Mouse (Mus musculus) CH12.LX (cell line): ENCODE data around the gene Cwc27.

Experiments used
- CHD2 ChIP-seq: IDR thresholded peaks from 2 replicates; pipeline ENCODE4 v1.6.1; 2011; ENCODE audit warnings: low read length, improper control_type of control experiment
- CTCF ChIP-seq, 2 experiments: IDR thresholded peaks in 1 of 2; conservative IDR thresholded peaks in 1 of 2; 2 replicates each; pipeline ENCODE4 v1.5.1; 2011 to 2012; ENCODE audit warnings: low read depth in 2 of 2, low read length in 2 of 2, improper control_type of control experiment in 1 of 2, inconsistent platforms in 1 of 2, mild to moderate bottlenecking in 1 of 2, moderate library complexity in 1 of 2
- JUN ChIP-seq: IDR thresholded peaks from 2 replicates; pipeline ENCODE4 v1.6.1; 2011; ENCODE audit warnings: low read depth, mild to moderate bottlenecking, low read length, improper control_type of control experiment, moderate library complexity; ENCODE audit not compliant: insufficient read depth
- MAFK ChIP-seq: IDR thresholded peaks from 2 replicates; pipeline ENCODE4 v1.6.1; 2011; ENCODE audit warnings: low read length, improper control_type of control experiment; ENCODE audit not compliant: insufficient replicate concordance
- MAX ChIP-seq: IDR thresholded peaks from 2 replicates; pipeline ENCODE4 v1.6.1; 2011; ENCODE audit warnings: low read length, improper control_type of control experiment
- MYC ChIP-seq: IDR thresholded peaks from 2 replicates; pipeline ENCODE4 v1.6.1; 2011; ENCODE audit warnings: low read depth, mild to moderate bottlenecking, improper control_type of control experiment, low read length
- POLR2A ChIP-seq: IDR thresholded peaks from 2 replicates; pipeline ENCODE4 v1.6.1; 2011; ENCODE audit warnings: low read depth, mild to moderate bottlenecking, improper control_type of control experiment, low read length
- USF1 ChIP-seq: IDR thresholded peaks from 2 replicates; pipeline ENCODE4 v1.6.1; 2014; ENCODE audit warnings: low read depth, mild to moderate bottlenecking, inconsistent platforms, low read length, improper control_type of control experiment
- USF2 ChIP-seq: conservative IDR thresholded peaks from 2 replicates; pipeline ENCODE4 v1.6.1; 2011; ENCODE audit warnings: low read depth, low read length, improper control_type of control experiment

DNA sequence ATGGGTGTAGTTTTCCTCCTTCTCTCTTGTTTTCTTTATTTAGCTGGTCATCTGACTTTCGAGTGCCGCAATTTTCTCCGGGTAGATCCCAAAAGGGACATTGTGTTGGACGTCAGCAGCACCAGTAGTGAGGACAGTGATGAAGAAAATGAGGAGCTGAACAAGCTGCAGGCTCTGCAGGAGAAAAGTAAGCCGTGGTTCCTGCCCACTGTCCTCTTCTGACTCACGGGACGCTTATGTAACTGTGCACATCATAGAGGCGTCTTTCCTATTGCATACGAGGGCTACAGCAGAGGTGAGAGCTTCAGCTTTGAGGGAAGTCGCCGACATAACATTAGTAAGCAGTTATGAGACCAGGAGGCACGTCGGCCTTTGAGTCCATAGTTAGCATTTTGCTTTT is 15.9 kb upstream of the Cwc27 start:
- TF ChIP-seq USF1 (no peak), CHD2 (no peak), CTCF (conservative IDR thresholded peaks at IDR 0.05 in 1 of 2, IDR thresholded peaks at IDR 0.05 in 1 of 2; ENCODE audit: low read depth in 2 of 2, low read length in 2 of 2) (no peak), MAFK (no peak), JUN (no peak), POLR2A (no peak), USF2 (no peak), MAX (no peak), MYC (no peak)
